In the genomic region with DNA sequence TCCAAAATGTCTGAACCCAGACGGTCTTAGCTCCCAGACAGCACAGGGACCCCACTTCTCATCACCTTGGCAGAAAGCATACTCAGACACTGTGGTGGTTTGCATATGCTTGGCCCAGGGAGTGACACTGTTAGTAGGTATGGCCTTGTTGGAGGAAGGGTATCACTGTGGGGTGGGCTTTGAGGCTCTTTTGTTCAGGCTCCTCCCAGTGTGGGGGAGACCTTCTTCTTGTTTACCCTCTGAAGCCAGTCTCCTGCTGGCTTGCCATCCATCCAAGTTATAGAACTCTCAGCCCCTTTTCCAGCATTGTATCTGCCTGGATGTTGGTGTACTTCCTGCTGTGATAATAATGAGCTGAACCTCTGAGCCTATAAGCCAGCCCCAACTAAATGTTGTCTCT, we compare ENCODE assay signal across 23 mouse cellular contexts. TPM values are rescaled to one million over a fixed set of nuclear protein-coding genes. Genes with fewer than 3 reads are reported as not detected.
DNase-seq lines count a peak whose midpoint lies in the region; ATAC-seq and TF ChIP-seq lines count a peak whose summit lies in the region.
"Had no signal": no experiment of that assay in that cellular context is flagged by ENCODE, and none has a peak within 500 bp of the region (broad histone marks: within the 10 kb centered on the region; RNA-seq: fewer than 3 reads in every experiment).

No protein-coding gene starts in this region.

- WGBS in forebrain, embryonic 13.5 days: 81% methylated on average over 1 of the region's 1 CpGs
- WGBS in forebrain, embryonic 12.5 days: 87% methylated on average over 1 of the region's 1 CpGs
- 63% methylated on average over 1 of the region's 1 CpGs for WGBS in limb, embryonic 12.5 days
- 79% methylated on average over 1 of the region's 1 CpGs for WGBS in limb, embryonic 10.5 days
- 63% methylated on average over 1 of the region's 1 CpGs for WGBS in forebrain, postnatal 0 days
- 88% methylated on average over 1 of the region's 1 CpGs for WGBS in neural tube, embryonic 14.5 days

- H3K27me3 ChIP-seq in forebrain, embryonic 13.5 days: no peaks in the 10 kb centered on the region
- no peaks in the 10 kb centered on the region for H3K27me3 ChIP-seq in forebrain, embryonic 12.5 days
- no peaks in the 10 kb centered on the region for H3K27me3 ChIP-seq in limb, embryonic 12.5 days
- H3K27me3 ChIP-seq in limb, embryonic 10.5 days (ENCODE audit: low read depth, poor library complexity, severe bottlenecking): no peaks in the 10 kb centered on the region
- no peaks in the 10 kb centered on the region for H3K27me3 ChIP-seq in forebrain, postnatal 0 days (ENCODE audit: insufficient read depth, low read length)
- no peaks in the 10 kb centered on the region for H3K27me3 ChIP-seq in neural tube, embryonic 14.5 days (ENCODE audit: control insufficient read depth, insufficient read depth, low read length)
- H3K27me3 ChIP-seq: heart, embryonic 12.5 days; lung, embryonic 15.5 days; midbrain, embryonic 12.5 days had no signal

- no peak overlapping the region for H3K27ac ChIP-seq in forebrain, embryonic 13.5 days
- no peak overlapping the region for H3K27ac ChIP-seq in forebrain, embryonic 12.5 days
- H3K27ac ChIP-seq in limb, embryonic 12.5 days: 0 out of 2 replicates have a peak overlapping the region, but pooled peaks have one; percentile 45
- no peak overlapping the region for H3K27ac ChIP-seq in limb, embryonic 10.5 days
- H3K27ac ChIP-seq in forebrain, postnatal 0 days (ENCODE audit: low read depth, low read length): peak overlapping the region; percentile 40; the same call in 1 of the 2 replicates
- peak overlapping the region; percentile 48 for H3K27ac ChIP-seq in neural tube, embryonic 14.5 days (ENCODE audit: low read depth, low read length)
- H3K27ac ChIP-seq: gastrocnemius, adult 2 months; liver, embryonic 14.5 days; lung, embryonic 15.5 days; midbrain, embryonic 12.5 days had no signal

- ATAC-seq in forebrain, embryonic 13.5 days: 0 out of 2 replicates have a peak, but pooled peaks have one; percentile 27
- no peak for ATAC-seq in forebrain, embryonic 12.5 days (ENCODE audit: low FRiP score)
- ATAC-seq in limb, embryonic 12.5 days (ENCODE audit: insufficient number of reproducible peaks, insufficient read depth, low FRiP score, low TSS enrichment, low read depth): no peak
- peak; percentile 36 for ATAC-seq in forebrain, postnatal 0 days
- ATAC-seq in neural tube, embryonic 14.5 days (ENCODE audit: low read depth): peak; percentile 31
- ATAC-seq: activated CD4-positive, CD25-positive, alpha-beta regulatory T cell, adult 4 months; CD4-positive, CD25-positive, alpha-beta regulatory T cell, adult 4 months had no signal

- no peak for TF ChIP-seq CTCF in forebrain, postnatal 0 days (IDR thresholded peaks at IDR 0.05; ENCODE audit: low read depth)

- H3K4me3 ChIP-seq in forebrain, embryonic 13.5 days: no peak overlapping the region
- no peak overlapping the region for H3K4me3 ChIP-seq in forebrain, embryonic 12.5 days (replicated peaks)
- no peak overlapping the region for H3K4me3 ChIP-seq in limb, embryonic 12.5 days (replicated peaks)
- no peak overlapping the region for H3K4me3 ChIP-seq in limb, embryonic 10.5 days
- no peak overlapping the region for H3K4me3 ChIP-seq in forebrain, postnatal 0 days (ENCODE audit: low read depth, low read length)
- H3K4me3 ChIP-seq in neural tube, embryonic 14.5 days (ENCODE audit: low read depth, low read length): no peak overlapping the region
- H3K4me3 ChIP-seq: gastrocnemius, adult 2 months; heart, embryonic 12.5 days; lung, embryonic 15.5 days; midbrain, embryonic 12.5 days had no signal

- no peak overlapping the region for H3K9ac ChIP-seq in forebrain, embryonic 13.5 days
- no peak overlapping the region for H3K9ac ChIP-seq in forebrain, embryonic 12.5 days
- H3K9ac ChIP-seq in limb, embryonic 12.5 days (replicated peaks): no peak overlapping the region
- no peak overlapping the region for H3K9ac ChIP-seq in forebrain, postnatal 0 days
- no peak overlapping the region for H3K9ac ChIP-seq in neural tube, embryonic 14.5 days (replicated peaks; ENCODE audit: low read depth, low read length)
- H3K9ac ChIP-seq: heart, embryonic 12.5 days; liver, embryonic 14.5 days; lung, embryonic 15.5 days; midbrain, embryonic 12.5 days had no signal

- no peaks in the 10 kb centered on the region for H3K9me3 ChIP-seq in forebrain, embryonic 13.5 days (replicated peaks)
- H3K9me3 ChIP-seq in forebrain, embryonic 12.5 days: no peaks in the 10 kb centered on the region
- no peaks in the 10 kb centered on the region for H3K9me3 ChIP-seq in limb, embryonic 12.5 days
- no peaks in the 10 kb centered on the region for H3K9me3 ChIP-seq in limb, embryonic 10.5 days (replicated peaks)
- no peaks in the 10 kb centered on the region for H3K9me3 ChIP-seq in forebrain, postnatal 0 days (ENCODE audit: low read length)
- no peaks in the 10 kb centered on the region for H3K9me3 ChIP-seq in neural tube, embryonic 14.5 days (ENCODE audit: control insufficient read depth, low read length)
- H3K9me3 ChIP-seq: heart, embryonic 12.5 days; lung, embryonic 15.5 days; midbrain, embryonic 12.5 days had no signal

- no peak for DNase-seq in limb, embryonic 10.5 days (ENCODE audit: low spot score)
- DNase-seq in forebrain, postnatal 0 days: no peak
- no peak for DNase-seq in layer of hippocampus, adult 9-11 months
- DNase-seq: adrenal gland, postnatal 14 days; gastrocnemius, adult 2 months; heart, postnatal 14 days; kidney, adult 9 months; kidney, postnatal 36 days; lung, postnatal 4 days; thymus, postnatal 14 days had no signal

- H3K36me3 ChIP-seq in forebrain, embryonic 13.5 days (ENCODE audit: poor library complexity, severe bottlenecking): no peaks in the 10 kb centered on the region
- no peaks in the 10 kb centered on the region for H3K36me3 ChIP-seq in forebrain, embryonic 12.5 days (replicated peaks)
- H3K36me3 ChIP-seq in limb, embryonic 12.5 days: no peaks in the 10 kb centered on the region
- no peaks in the 10 kb centered on the region for H3K36me3 ChIP-seq in limb, embryonic 10.5 days
- no peaks in the 10 kb centered on the region for H3K36me3 ChIP-seq in forebrain, postnatal 0 days (ENCODE audit: insufficient read depth)
- H3K36me3 ChIP-seq in neural tube, embryonic 14.5 days (ENCODE audit: control insufficient read depth, insufficient read depth, low read length): no peaks in the 10 kb centered on the region
- H3K36me3 ChIP-seq: heart, embryonic 12.5 days; lung, embryonic 15.5 days; midbrain, embryonic 12.5 days had no signal

- H3K4me2 ChIP-seq in forebrain, embryonic 13.5 days: no peak overlapping the region
- no peak overlapping the region for H3K4me2 ChIP-seq in forebrain, embryonic 12.5 days
- H3K4me2 ChIP-seq in limb, embryonic 12.5 days: no peak overlapping the region
- no peak overlapping the region for H3K4me2 ChIP-seq in forebrain, postnatal 0 days (ENCODE audit: low read depth)
- H3K4me2 ChIP-seq in neural tube, embryonic 14.5 days (ENCODE audit: low read depth, low read length): no peak overlapping the region
- H3K4me2 ChIP-seq: heart, embryonic 12.5 days; lung, embryonic 15.5 days; midbrain, embryonic 12.5 days had no signal

- 0 out of 2 replicates have a peak, but pooled peaks cover 4% of the 10 kb centered on the region for H3K4me1 ChIP-seq in forebrain, embryonic 13.5 days
- H3K4me1 ChIP-seq in forebrain, embryonic 12.5 days: no peaks in the 10 kb centered on the region
- no peaks in the 10 kb centered on the region for H3K4me1 ChIP-seq in limb, embryonic 12.5 days (replicated peaks)
- H3K4me1 ChIP-seq in limb, embryonic 10.5 days: no peaks in the 10 kb centered on the region
- no peaks in the 10 kb centered on the region for H3K4me1 ChIP-seq in forebrain, postnatal 0 days (ENCODE audit: insufficient read depth)
- H3K4me1 ChIP-seq in neural tube, embryonic 14.5 days (ENCODE audit: control insufficient read depth, insufficient read depth, low read length): no peaks in the 10 kb centered on the region
- H3K4me1 ChIP-seq: heart, embryonic 12.5 days; lung, embryonic 15.5 days; midbrain, embryonic 12.5 days had no signal

RNA-seq across cellular contexts. Expression of a gene that starts 8.3 kb away (rescaled TPM):
- 0.08 TPM in 1 of 2 replicates, not detected in the other for polyA plus RNA-seq in forebrain, embryonic 13.5 days (2015; fragmentation: Nextera tagmentation; extraction: Ambion mirVana)
- polyA plus RNA-seq in forebrain, embryonic 12.5 days (2016; fragmentation: Nextera tagmentation; extraction: Ambion mirVana): 0.05 TPM in 1 of 2 replicates, not detected in the other
- not detected in 2 replicates for polyA plus RNA-seq in limb, embryonic 12.5 days (2016; fragmentation: Nextera tagmentation; extraction: Ambion mirVana)
- polyA plus RNA-seq in limb, embryonic 10.5 days (2016; fragmentation: Nextera tagmentation; extraction: Ambion mirVana): not detected in 2 replicates
- total RNA-seq in forebrain, postnatal 0 days (2014; rRNA removed): 0.05 and 0.08 TPM in 2 replicates
- 0.08 and 0.12 TPM in 2 replicates for polyA plus RNA-seq in forebrain, postnatal 0 days (2015; fragmentation: Nextera tagmentation; extraction: Ambion mirVana)
- 0.13 and 0.14 TPM in 2 replicates for polyA plus RNA-seq in neural tube, embryonic 14.5 days (2014; fragmentation: Nextera tagmentation; extraction: Ambion mirVana)
- total RNA-seq: gastrocnemius, adult 2 months; heart, postnatal 14 days had no signal
- polyA plus RNA-seq: intestine, embryonic 14.5 days; limb, embryonic 11.5 days had no signal

RNA-seq across cellular contexts. Expression of a gene that starts 40.8 kb away (rescaled TPM):
- polyA plus RNA-seq in forebrain, embryonic 13.5 days (2015; fragmentation: Nextera tagmentation; extraction: Ambion mirVana): 3.7 and 5.2 TPM in 2 replicates
- 2.4 and 3.7 TPM in 2 replicates for polyA plus RNA-seq in forebrain, embryonic 12.5 days (2016; fragmentation: Nextera tagmentation; extraction: Ambion mirVana)
- polyA plus RNA-seq in limb, embryonic 12.5 days (2016; fragmentation: Nextera tagmentation; extraction: Ambion mirVana): 0.17 TPM in 1 of 2 replicates, not detected in the other
- polyA plus RNA-seq in limb, embryonic 10.5 days (2016; fragmentation: Nextera tagmentation; extraction: Ambion mirVana): 0.13 TPM in 1 of 2 replicates, not detected in the other
- 6.7 and 9.8 TPM in 2 replicates for total RNA-seq in forebrain, postnatal 0 days (2014; rRNA removed)
- polyA plus RNA-seq in forebrain, postnatal 0 days (2015; fragmentation: Nextera tagmentation; extraction: Ambion mirVana): 6.2 and 8.6 TPM in 2 replicates
- polyA plus RNA-seq in neural tube, embryonic 14.5 days (2014; fragmentation: Nextera tagmentation; extraction: Ambion mirVana): 6.5 and 6.9 TPM in 2 replicates
- total RNA-seq: heart, postnatal 14 days had no signal
- polyA plus RNA-seq: heart, embryonic 12.5 days had no signal

RNA-seq across cellular contexts. Expression of a gene that starts 47.5 kb away (rescaled TPM):
- polyA plus RNA-seq in forebrain, embryonic 13.5 days (2015; fragmentation: Nextera tagmentation; extraction: Ambion mirVana): 0.19 TPM in 1 of 2 replicates, not detected in the other
- polyA plus RNA-seq in forebrain, embryonic 12.5 days (2016; fragmentation: Nextera tagmentation; extraction: Ambion mirVana): not detected in 2 replicates
- polyA plus RNA-seq in limb, embryonic 12.5 days (2016; fragmentation: Nextera tagmentation; extraction: Ambion mirVana): not detected in 2 replicates
- not detected in 2 replicates for polyA plus RNA-seq in limb, embryonic 10.5 days (2016; fragmentation: Nextera tagmentation; extraction: Ambion mirVana)
- 0.54 TPM in 1 of 2 replicates, not detected in the other for total RNA-seq in forebrain, postnatal 0 days (2014; rRNA removed)
- polyA plus RNA-seq in forebrain, postnatal 0 days (2015; fragmentation: Nextera tagmentation; extraction: Ambion mirVana): 0.92 and 0.94 TPM in 2 replicates
- 0.51 and 0.66 TPM in 2 replicates for polyA plus RNA-seq in neural tube, embryonic 14.5 days (2014; fragmentation: Nextera tagmentation; extraction: Ambion mirVana)
- total RNA-seq: adrenal gland, postnatal 14 days; ES-E14; gastrocnemius, adult 2 months; heart, postnatal 14 days had no signal
- polyA plus RNA-seq: CD4-positive, CD25-positive, alpha-beta regulatory T cell, adult 4 months; heart, embryonic 12.5 days; intestine, embryonic 14.5 days; limb, embryonic 11.5 days; lung, embryonic 15.5 days had no signal

Comparison
In these comparisons a context has a peak if more than half of its experiments do, and no peak if none do; other contexts are left out.
1. ATAC-seq: peak in forebrain, embryonic 13.5 days (single experiment), forebrain, postnatal 0 days (single experiment) and neural tube, embryonic 14.5 days (single experiment); none in forebrain, embryonic 12.5 days (single experiment) and limb, embryonic 12.5 days (single experiment).
2. H3K27ac ChIP-seq: peak in limb, embryonic 12.5 days (single experiment), forebrain, postnatal 0 days (single experiment) and neural tube, embryonic 14.5 days (single experiment); none in forebrain, embryonic 13.5 days (single experiment), forebrain, embryonic 12.5 days (single experiment) and limb, embryonic 10.5 days (single experiment).